Mouse (Mus musculus) neural tube, embryonic 10.5 days (tissue): ENCODE measurements around the gene Ncdn.

Experiments used
- DNase-seq: peaks from one replicate; pipeline ENCODE4 v3.0.0-alpha.2; 2017; ENCODE audit warnings: low spot score; ENCODE audit errors: extremely low spot score

The Ncdn gene

GRCm38 (mm10) chr4:126752608-126753141, 563 bp downstream of the Ncdn start:
- peak; percentile 59 for DNase-seq

- peak; percentile 44 for DNase-seq
Observed at GRCm38 (mm10) chr4:126752024-126752607, 1.1 kb downstream of the Ncdn start.

- DNase-seq: no peak
Observed at GRCm38 (mm10) chr4:126751556-126752023, 1.6 kb downstream of the Ncdn start.

- no peak for DNase-seq
Observed at GRCm38 (mm10) chr4:126750863-126751555, 2.2 kb downstream of the Ncdn start.

GRCm38 (mm10) chr4:126750046-126750683, 3.1 kb downstream of the Ncdn start:
- no peak for DNase-seq

GRCm38 (mm10) chr4:126749553-126749952, 3.7 kb downstream of the Ncdn start:
- DNase-seq: no peak

GRCm38 (mm10) chr4:126748381-126748780, 4.9 kb downstream of the Ncdn start:
- DNase-seq: no peak

GRCm38 (mm10) chr4:126746194-126746840, 6.9 kb downstream of the Ncdn start:
- DNase-seq: no peak

- peak; percentile 55 for DNase-seq
Observed at GRCm38 (mm10) chr4:126745506-126746193, 7.6 kb downstream of the Ncdn start.

GRCm38 (mm10) chr4:126744831-126745230, 8.4 kb downstream of the Ncdn start:
- DNase-seq: no peak

- DNase-seq: no peak
Observed at GRCm38 (mm10) chr4:126743713-126744112, 9.5 kb downstream of the Ncdn start.

GRCm38 (mm10) chr4:126742976-126743375, 10.3 kb downstream of the Ncdn start:
- no peak for DNase-seq

GRCm38 (mm10) chr4:126741448-126741847, 11.8 kb downstream of the Ncdn start:
- peak; percentile 85 for DNase-seq

- DNase-seq: peak; percentile 48
Observed at GRCm38 (mm10) chr4:126739966-126740676, 13.1 kb downstream of the Ncdn start.

- DNase-seq: peak; percentile 65
Observed at GRCm38 (mm10) chr4:126736001-126736414, 17.2 kb downstream of the Ncdn start, which contains the start of gene Tfap2e. TSS of gene Tfap2e (minus strand) at chr4:126736240.

GRCm38 (mm10) chr4:126735382-126736000, 17.7 kb downstream of the Ncdn start:
- DNase-seq: peak; percentile 60

GRCm38 (mm10) chr4:126734700-126735381, 18.4 kb downstream of the Ncdn start:
- peak; percentile 59 for DNase-seq

GRCm38 (mm10) chr4:126734001-126734603, 19.1 kb downstream of the Ncdn start:
- DNase-seq: no peak
